Mouse (Mus musculus) retina, postnatal 7 days (tissue): ENCODE measurements around the gene Fry.
"Not testable (repeated sequence)": the region's sequence is repeated elsewhere in the genome, so short reads cannot be mapped to it uniquely, and the experiment has no call there.

Source experiments
- DNase-seq: peaks from one replicate; pipeline ENCODE4 v3.0.0-alpha.2; 2012; ENCODE audit warnings: low read depth, low spot score

Fry gene

DNA sequence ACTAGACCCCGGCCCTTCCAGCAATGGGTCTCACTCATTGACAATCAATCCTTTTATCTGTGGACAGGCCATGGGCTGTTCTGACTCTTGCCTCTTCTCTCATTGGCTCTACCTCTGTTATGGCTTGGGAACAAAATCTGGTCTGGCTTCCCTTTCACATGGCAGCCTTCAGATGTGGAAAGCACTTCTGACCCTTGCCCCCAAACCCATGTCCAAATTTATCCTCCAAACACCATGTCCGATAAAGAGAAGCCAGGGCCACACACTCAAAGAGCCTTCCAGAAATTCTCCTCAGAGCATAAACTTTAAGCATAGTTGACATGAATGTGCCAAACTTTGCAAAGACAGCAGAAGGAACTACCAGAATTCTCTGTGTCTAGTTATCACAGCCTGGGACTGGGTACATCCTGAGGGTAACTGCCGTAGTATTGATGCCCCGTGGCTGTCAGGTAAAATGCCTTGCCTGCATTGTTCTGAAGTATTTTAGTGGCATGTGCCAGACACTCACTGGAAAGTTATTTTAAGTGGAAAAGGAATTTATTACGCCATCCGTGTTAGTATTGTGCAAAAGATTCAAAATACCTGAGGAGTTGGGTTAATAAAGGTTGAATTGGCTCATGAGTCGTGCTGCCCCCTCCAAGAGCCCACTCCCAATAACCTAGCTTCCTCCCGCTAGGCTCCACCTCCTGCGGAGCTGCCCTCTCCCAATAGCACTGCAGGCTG, 333.0 kb downstream of the Fry start:
- DNase-seq, result no peak

GRCm38 (mm10) chr5:150452004-150452626, 333.7 kb downstream of the Fry start:
- DNase-seq, result no peak

- DNase-seq, result no peak
Observed at GRCm38 (mm10) chr5:150452671-150453070, 334.2 kb downstream of the Fry start.

- no peak for DNase-seq
Observed at GRCm38 (mm10) chr5:150453490-150453889, 335.0 kb downstream of the Fry start.

GRCm38 (mm10) chr5:150457165-150457903, 338.9 kb downstream of the Fry start:
- DNase-seq, result no peak

DNA sequence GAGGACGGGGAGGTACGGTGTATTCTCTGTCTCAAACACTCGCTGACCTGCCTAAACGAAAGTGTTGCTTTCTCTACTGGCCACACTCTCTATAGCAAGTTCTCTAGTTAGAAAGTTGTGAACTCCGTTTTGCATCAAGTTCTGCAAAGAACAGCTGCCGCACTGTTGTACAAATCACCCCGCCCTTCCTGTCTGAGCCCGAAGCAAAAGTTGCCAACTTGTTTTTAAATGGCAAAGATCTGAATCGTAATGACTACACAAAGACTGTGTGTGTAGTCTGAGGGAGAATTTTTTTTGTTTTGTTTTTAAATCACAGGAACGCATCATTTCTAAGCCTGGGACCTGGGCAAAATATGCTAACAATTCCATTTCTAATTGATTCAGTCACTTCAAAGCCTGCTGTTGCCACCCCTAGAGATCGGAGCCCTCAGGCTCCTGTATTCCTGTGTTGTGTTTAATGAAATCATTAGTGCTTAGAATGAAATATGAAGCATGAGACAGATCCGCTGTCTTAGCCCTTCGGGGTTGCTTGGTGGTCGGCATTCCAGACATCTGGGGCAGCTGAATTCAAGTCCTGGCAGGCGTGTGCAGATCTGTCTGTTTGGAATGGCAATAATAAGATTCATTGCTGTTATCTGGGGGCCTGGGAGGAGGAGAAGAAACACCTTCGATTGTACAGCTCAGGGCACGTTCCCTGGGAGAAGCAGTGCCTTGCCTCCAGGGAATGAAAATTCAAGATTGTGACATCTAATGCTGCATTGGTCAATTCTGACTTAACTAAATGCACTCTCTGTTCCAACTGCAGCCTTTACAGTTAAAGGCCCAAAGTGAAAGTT, 339.7 kb downstream of the Fry start:
- DNase-seq, result no peak

DNA sequence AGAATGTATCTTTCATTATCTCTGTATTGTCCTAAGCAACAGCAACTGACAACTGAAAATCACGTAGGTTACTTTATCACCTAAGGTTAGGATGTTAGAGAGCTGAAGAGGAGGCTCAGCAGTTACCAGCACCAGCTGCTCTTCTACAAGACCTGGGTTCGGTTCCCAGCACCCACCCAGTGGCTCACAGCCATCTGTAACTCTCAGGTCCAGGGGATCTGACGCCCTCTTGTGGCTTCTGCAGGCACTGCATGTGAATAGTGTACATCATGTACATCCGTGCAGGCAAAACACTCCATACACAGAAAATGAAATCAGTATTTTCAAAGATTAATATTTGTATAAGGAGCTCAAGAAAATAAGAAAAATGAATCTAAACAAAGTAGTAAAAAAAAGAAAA, 341.4 kb downstream of the Fry start:
- no peak for DNase-seq

DNA sequence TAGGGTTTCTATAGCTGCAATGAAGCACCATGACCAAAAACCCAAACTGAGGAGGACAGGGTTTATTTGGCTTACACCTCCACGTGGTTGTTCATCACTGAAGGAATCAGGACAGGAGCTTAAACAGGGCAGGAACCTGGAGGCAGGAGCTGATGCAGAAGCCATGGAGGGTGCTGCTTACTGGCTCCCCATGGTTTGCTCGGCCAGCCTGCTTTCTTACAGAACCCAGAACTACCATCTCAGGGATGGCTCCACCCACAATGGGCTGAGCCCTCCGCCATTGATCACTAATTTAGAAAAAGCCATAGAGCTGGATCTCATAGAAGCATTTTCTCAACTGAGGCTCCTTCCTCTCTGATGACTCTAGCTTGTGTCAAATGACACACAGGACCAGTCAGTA, 346.3 kb downstream of the Fry start:
- no peak for DNase-seq

DNA sequence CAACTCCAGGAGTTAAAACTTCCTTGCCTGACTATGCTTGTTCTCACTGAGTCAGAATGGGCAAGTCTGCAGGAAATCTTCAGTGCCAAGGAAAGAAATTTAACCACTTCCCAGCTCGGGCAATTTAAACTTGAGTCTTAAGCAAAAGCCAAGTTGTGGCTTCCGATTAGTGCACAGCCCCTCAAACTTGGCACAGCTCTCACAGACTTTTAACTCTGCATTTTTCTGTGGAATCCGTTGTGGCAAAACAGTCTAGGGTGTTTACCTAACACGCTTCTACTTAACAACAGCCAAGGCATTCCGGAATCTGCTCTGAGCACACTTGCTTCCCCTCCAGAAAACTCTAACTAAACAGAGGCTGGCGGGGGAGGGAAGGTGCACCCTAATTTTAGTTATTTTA, 346.8 kb downstream of the Fry start:
- no peak for DNase-seq

DNA sequence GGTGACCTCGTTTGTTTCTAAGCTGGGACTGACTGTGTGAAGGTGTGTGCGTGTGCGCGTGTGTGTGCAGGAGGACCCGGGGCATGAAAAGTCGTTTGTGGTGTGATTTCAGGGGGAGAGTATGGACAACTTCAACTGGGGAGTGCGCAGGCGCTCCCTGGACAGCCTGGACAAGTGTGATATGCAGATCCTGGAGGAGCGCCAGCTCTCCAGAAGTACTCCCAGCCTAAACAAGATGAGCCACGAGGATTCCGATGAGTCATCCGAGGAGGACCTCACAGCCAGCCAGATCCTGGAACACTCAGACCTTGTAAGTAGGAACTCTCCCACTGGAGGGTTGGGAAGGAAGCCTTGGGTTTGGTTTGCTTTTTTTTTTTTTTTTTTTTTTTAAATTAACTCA, 347.7 kb downstream of the Fry start:
- DNase-seq, result no peak

- DNase-seq, result no peak
Observed at GRCm38 (mm10) chr5:150468431-150468830, 350.0 kb downstream of the Fry start.

DNA sequence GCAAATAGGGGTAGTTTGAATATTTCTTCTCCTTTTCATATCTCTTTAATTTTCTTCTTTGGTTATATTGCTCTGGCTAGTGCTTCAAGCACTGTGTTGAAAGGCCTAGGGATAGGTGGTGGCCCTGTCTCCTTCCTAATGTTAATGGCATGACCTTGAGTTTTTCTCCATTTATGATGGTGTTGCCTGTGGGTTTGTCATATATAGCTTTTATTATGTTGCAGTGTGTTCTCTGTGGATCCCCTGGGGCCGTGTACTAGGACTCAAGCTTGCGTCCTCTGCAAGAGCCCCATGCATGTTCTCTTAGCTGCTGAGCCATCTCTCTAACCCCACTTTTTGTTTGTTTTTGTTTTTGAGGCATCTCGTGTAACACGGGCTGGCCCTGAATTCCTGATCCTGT, 358.9 kb downstream of the Fry start:
- no peak for DNase-seq

- no peak for DNase-seq
Observed at GRCm38 (mm10) chr5:150478612-150479011, 360.2 kb downstream of the Fry start.

- no peak for DNase-seq
Observed at GRCm38 (mm10) chr5:150485198-150485597, 366.8 kb downstream of the Fry start.

- no peak for DNase-seq
Observed at GRCm38 (mm10) chr5:150490285-150490684, 371.8 kb downstream of the Fry start.

DNA sequence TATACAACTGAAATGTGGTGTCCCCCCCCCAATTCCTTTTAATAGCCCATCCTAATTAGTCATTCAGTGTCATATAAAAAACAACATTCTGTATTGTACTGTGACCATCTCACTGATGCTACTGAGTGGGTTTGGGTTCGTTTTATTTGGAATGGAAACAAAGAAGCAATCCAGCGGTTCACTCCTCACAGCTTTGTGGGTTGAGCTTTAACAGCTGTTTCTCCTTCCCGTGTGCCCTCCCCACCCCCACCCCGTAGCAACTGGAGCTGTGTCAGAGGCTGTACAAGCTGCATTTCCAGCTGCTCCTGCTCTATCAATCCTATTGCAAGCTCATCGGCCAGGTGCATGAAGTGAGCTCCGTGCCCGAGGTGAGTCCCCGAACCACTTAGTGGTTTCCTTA, 372.4 kb downstream of the Fry start:
- no peak for DNase-seq

DNA sequence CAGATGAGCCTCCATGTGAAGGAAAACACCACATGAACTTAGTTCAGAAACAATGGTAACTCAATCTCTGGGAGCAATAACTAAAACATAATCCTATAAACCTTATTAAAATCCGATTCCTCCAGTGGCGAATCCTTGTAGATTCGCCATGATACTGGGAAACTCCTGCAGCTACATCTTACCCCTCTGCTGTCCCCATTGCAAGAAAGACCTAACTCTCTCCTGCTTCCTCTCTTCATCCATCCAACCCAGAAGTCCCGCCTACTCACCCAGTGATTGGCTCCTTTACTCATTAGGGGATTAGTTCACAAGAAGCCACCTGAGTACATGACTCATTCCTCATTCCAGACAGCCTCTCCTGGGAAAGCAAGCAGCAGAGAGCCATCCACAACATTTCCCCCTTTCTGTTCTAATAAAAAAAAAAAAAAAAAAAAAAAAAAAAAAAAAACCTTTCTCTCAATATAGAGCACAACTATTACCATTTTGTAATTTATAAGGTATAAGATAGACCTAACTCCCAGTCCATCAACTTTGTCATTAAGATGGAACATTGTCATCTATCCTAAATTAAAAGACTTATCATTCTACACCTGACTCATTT, 373.2 kb downstream of the Fry start:
- not testable (repeated sequence) for DNase-seq

- no peak for DNase-seq
Observed at GRCm38 (mm10) chr5:150495792-150496191, 377.3 kb downstream of the Fry start.

DNA sequence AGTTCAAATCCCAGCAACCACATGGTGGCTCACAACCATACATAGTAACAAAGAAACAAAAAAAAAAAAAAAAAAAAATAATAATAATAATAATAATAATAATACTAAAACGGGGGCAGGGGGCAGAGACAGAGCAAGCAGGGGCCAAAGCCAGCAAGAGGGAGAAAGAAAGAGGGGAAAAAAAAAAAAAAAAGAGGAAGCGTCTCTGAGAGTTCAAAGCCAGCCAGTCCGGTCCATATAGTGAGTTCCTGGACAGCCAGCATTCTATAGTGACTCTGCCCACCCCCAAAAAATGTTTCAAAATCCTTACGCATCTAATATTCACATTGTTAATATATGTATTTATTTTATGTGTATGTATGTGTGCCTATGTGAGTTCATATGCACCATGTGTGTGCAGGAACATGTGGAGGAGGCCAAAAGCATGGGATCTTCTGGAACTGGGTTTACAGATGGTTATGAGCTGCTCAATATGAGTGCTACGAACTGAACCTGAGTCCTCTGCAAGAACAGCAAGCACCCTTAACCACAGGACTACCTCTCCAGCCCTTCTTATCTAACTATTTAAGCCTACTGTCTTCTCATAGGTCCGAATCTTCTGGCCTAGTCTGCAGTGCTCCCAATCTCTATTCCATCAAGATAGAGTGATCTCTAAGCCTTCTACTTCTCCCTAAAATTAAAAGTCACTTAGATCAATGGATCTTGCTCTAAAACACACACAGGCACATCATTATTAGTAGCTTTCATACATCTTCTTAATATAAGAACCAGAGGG, 392.2 kb downstream of the Fry start:
- DNase-seq, result no peak

GRCm38 (mm10) chr5:150513264-150513663, 394.8 kb downstream of the Fry start:
- DNase-seq, result no peak

GRCm38 (mm10) chr5:150514027-150514426, 395.6 kb downstream of the Fry start:
- no peak for DNase-seq
